13 mouse cellular contexts compared by ENCODE assay signal in genomic region chr12:87394316-87394715, GRCm38 (mm10).
"Had no signal": no experiment of that assay in that cellular context is flagged by ENCODE, and none has a peak within 500 bp of the region (broad histone marks: within the 10 kb centered on the region; RNA-seq: fewer than 3 reads in every experiment).

No protein-coding gene starts in this region.

- H3K4me1 ChIP-seq: limb, embryonic 13.5 days; midbrain, embryonic 10.5 days; neural tube, embryonic 12.5 days; stomach, embryonic 15.5 days had no signal

- DNase-seq: left cerebral cortex, postnatal 4 days; midbrain, embryonic 14.5 days; right cerebral cortex, postnatal 4 days; thymus, adult 2 months; thymus, postnatal 25 days had no signal

- H3K27ac ChIP-seq: kidney, postnatal 0 days; layer of hippocampus, adult 2 months; limb, embryonic 13.5 days; liver, embryonic 14.5 days; midbrain, embryonic 10.5 days; neural tube, embryonic 12.5 days; stomach, embryonic 15.5 days had no signal

- H3K9ac ChIP-seq: limb, embryonic 13.5 days; liver, embryonic 14.5 days; neural tube, embryonic 12.5 days; stomach, embryonic 15.5 days had no signal

- H3K36me3 ChIP-seq: limb, embryonic 13.5 days; midbrain, embryonic 10.5 days; neural tube, embryonic 12.5 days; stomach, embryonic 15.5 days had no signal

- H3K4me3 ChIP-seq: layer of hippocampus, adult 2 months; limb, embryonic 13.5 days; midbrain, embryonic 10.5 days; myocyte; neural tube, embryonic 12.5 days; stomach, embryonic 15.5 days had no signal

- H3K27me3 ChIP-seq: limb, embryonic 13.5 days; neural tube, embryonic 12.5 days; stomach, embryonic 15.5 days had no signal

- H3K4me2 ChIP-seq: limb, embryonic 13.5 days; neural tube, embryonic 12.5 days; stomach, embryonic 15.5 days had no signal

- H3K9me3 ChIP-seq: limb, embryonic 13.5 days; midbrain, embryonic 10.5 days; neural tube, embryonic 12.5 days; stomach, embryonic 15.5 days had no signal
